ENCODE assay signal across 10 mouse cellular contexts in genomic region chr6:67178101-67178500, GRCm38 (mm10). TPM values are rescaled to one million over a fixed set of nuclear protein-coding genes. Genes with fewer than 3 reads are reported as not detected.
DNase-seq lines count a peak whose midpoint lies in the region; ATAC-seq and TF ChIP-seq lines count a peak whose summit lies in the region.
"Had no signal": no experiment of that assay in that cellular context is flagged by ENCODE, and none has a peak within 500 bp of the region (broad histone marks: within the 10 kb centered on the region; RNA-seq: fewer than 3 reads in every experiment).

No protein-coding gene starts in this region.

- no peaks in the 10 kb centered on the region for H3K27me3 ChIP-seq in forebrain, embryonic 15.5 days
- H3K27me3 ChIP-seq in forebrain, postnatal 0 days (ENCODE audit: insufficient read depth, low read length), result no peaks in the 10 kb centered on the region
- no peaks in the 10 kb centered on the region for H3K27me3 ChIP-seq in liver, embryonic 16.5 days (ENCODE audit: control insufficient read depth, insufficient read depth, low read depth, low read length)
- no peaks in the 10 kb centered on the region for H3K27me3 ChIP-seq in liver, embryonic 12.5 days (replicated peaks)
- no peaks in the 10 kb centered on the region for H3K27me3 ChIP-seq in heart, embryonic 13.5 days (replicated peaks)
- no peaks in the 10 kb centered on the region for H3K27me3 ChIP-seq in stomach, embryonic 16.5 days (ENCODE audit: control insufficient read depth, insufficient read depth, low read length)
- H3K27me3 ChIP-seq: neural tube, embryonic 15.5 days had no signal

- no peaks in the 10 kb centered on the region for H3K4me1 ChIP-seq in forebrain, embryonic 15.5 days
- H3K4me1 ChIP-seq in forebrain, postnatal 0 days (ENCODE audit: insufficient read depth), result no peaks in the 10 kb centered on the region
- peaks cover 7% of the 10 kb centered on the region for H3K4me1 ChIP-seq in liver, embryonic 16.5 days (ENCODE audit: control insufficient read depth, low read depth, low read length)
- peaks cover 14% of the 10 kb centered on the region for H3K4me1 ChIP-seq in liver, embryonic 12.5 days
- H3K4me1 ChIP-seq in heart, embryonic 13.5 days, result peaks cover 16% of the 10 kb centered on the region
- no peaks in the 10 kb centered on the region for H3K4me1 ChIP-seq in stomach, embryonic 16.5 days (ENCODE audit: control insufficient read depth, insufficient read depth, low read length)
- H3K4me1 ChIP-seq: neural tube, embryonic 15.5 days had no signal

- H3K9ac ChIP-seq in forebrain, embryonic 15.5 days (replicated peaks), result no peak overlapping the region
- H3K9ac ChIP-seq in forebrain, postnatal 0 days, result no peak overlapping the region
- no peak overlapping the region for H3K9ac ChIP-seq in liver, embryonic 16.5 days (ENCODE audit: low read depth, low read length)
- H3K9ac ChIP-seq in liver, embryonic 12.5 days, result no peak overlapping the region
- 0 out of 2 replicates have a peak overlapping the region, but pooled peaks have one; percentile 28 for H3K9ac ChIP-seq in heart, embryonic 13.5 days
- no peak overlapping the region for H3K9ac ChIP-seq in stomach, embryonic 16.5 days (ENCODE audit: low read length)
- H3K9ac ChIP-seq: neural tube, embryonic 15.5 days had no signal

- H3K4me3 ChIP-seq in forebrain, embryonic 15.5 days, result no peak overlapping the region
- H3K4me3 ChIP-seq in forebrain, postnatal 0 days (ENCODE audit: low read depth, low read length), result no peak overlapping the region
- H3K4me3 ChIP-seq in liver, embryonic 16.5 days (ENCODE audit: low read depth, low read length), result no peak overlapping the region
- H3K4me3 ChIP-seq in liver, embryonic 12.5 days, result no peak overlapping the region
- H3K4me3 ChIP-seq in heart, embryonic 13.5 days, result no peak overlapping the region
- no peak overlapping the region for H3K4me3 ChIP-seq in stomach, embryonic 16.5 days (replicated peaks; ENCODE audit: low read length)
- H3K4me3 ChIP-seq: neural tube, embryonic 15.5 days had no signal

- WGBS in forebrain, embryonic 15.5 days, result 30% methylated on average over 1 of the region's 1 CpGs
- WGBS in forebrain, postnatal 0 days, result 12% methylated on average over 1 of the region's 1 CpGs
- 12% methylated on average over 1 of the region's 1 CpGs for WGBS in liver, embryonic 16.5 days (ENCODE audit: insufficient replicate concordance)
- 39% methylated on average over 1 of the region's 1 CpGs for WGBS in liver, embryonic 12.5 days (ENCODE audit: insufficient replicate concordance)
- WGBS in heart, embryonic 13.5 days, result 12% methylated on average over 1 of the region's 1 CpGs
- 14% methylated on average over 1 of the region's 1 CpGs for WGBS in stomach, embryonic 16.5 days

- no peak for DNase-seq in forebrain, postnatal 0 days
- no peak for DNase-seq in right cerebral cortex, postnatal 25 days
- DNase-seq: layer of hippocampus, adult 9-11 months; liver had no signal

- H3K36me3 ChIP-seq in forebrain, embryonic 15.5 days, result no peaks in the 10 kb centered on the region
- no peaks in the 10 kb centered on the region for H3K36me3 ChIP-seq in forebrain, postnatal 0 days (ENCODE audit: insufficient read depth)
- H3K36me3 ChIP-seq in liver, embryonic 16.5 days (ENCODE audit: control insufficient read depth, insufficient read depth), result no peaks in the 10 kb centered on the region
- H3K36me3 ChIP-seq in liver, embryonic 12.5 days, result no peaks in the 10 kb centered on the region
- H3K36me3 ChIP-seq in heart, embryonic 13.5 days, result no peaks in the 10 kb centered on the region
- H3K36me3 ChIP-seq in stomach, embryonic 16.5 days (ENCODE audit: control insufficient read depth, insufficient read depth, low read length), result no peaks in the 10 kb centered on the region
- H3K36me3 ChIP-seq: neural tube, embryonic 15.5 days had no signal

- ATAC-seq in forebrain, embryonic 15.5 days (replicated peaks), result 0 out of 2 replicates have a peak, but pooled peaks have one; percentile 55
- ATAC-seq in forebrain, postnatal 0 days, result no peak; the same call in 1 of the 2 replicates
- ATAC-seq in liver, embryonic 16.5 days (ENCODE audit: low read depth), result peak; percentile 51; the same call in 1 of the 2 replicates
- no peak for ATAC-seq in liver, embryonic 12.5 days
- ATAC-seq in heart, embryonic 13.5 days (ENCODE audit: extremely low read depth, insufficient number of reproducible peaks, low FRiP score, low TSS enrichment), result peak; percentile 19; the same call in 1 of the 2 replicates
- peak; percentile 17; the same call in 1 of the 2 replicates for ATAC-seq in stomach, embryonic 16.5 days (ENCODE audit: insufficient read depth, low FRiP score)

- no peak for TF ChIP-seq CTCF in forebrain, postnatal 0 days (IDR thresholded peaks at IDR 0.05; ENCODE audit: low read depth)

- H3K4me2 ChIP-seq in forebrain, embryonic 15.5 days (replicated peaks), result no peak overlapping the region
- H3K4me2 ChIP-seq in forebrain, postnatal 0 days (ENCODE audit: low read depth), result no peak overlapping the region
- H3K4me2 ChIP-seq in liver, embryonic 16.5 days (ENCODE audit: low read depth, low read length), result no peak overlapping the region
- no peak overlapping the region for H3K4me2 ChIP-seq in liver, embryonic 12.5 days
- H3K4me2 ChIP-seq in heart, embryonic 13.5 days, result no peak overlapping the region
- no peak overlapping the region for H3K4me2 ChIP-seq in stomach, embryonic 16.5 days (ENCODE audit: low read depth, low read length)
- H3K4me2 ChIP-seq: neural tube, embryonic 15.5 days had no signal

- H3K27ac ChIP-seq in forebrain, embryonic 15.5 days (replicated peaks), result no peak overlapping the region
- no peak overlapping the region for H3K27ac ChIP-seq in forebrain, postnatal 0 days (ENCODE audit: low read depth, low read length)
- H3K27ac ChIP-seq in liver, embryonic 16.5 days (ENCODE audit: low read length), result peak overlapping the region; percentile 29; the same call in 1 of the 2 replicates
- H3K27ac ChIP-seq in liver, embryonic 12.5 days, result no peak overlapping the region
- H3K27ac ChIP-seq in heart, embryonic 13.5 days (replicated peaks), result peak overlapping the region; percentile 58
- H3K27ac ChIP-seq in stomach, embryonic 16.5 days (ENCODE audit: low read length), result no peak overlapping the region
- H3K27ac ChIP-seq: neural tube, embryonic 15.5 days had no signal

- H3K9me3 ChIP-seq in forebrain, embryonic 15.5 days, result no peaks in the 10 kb centered on the region
- no peaks in the 10 kb centered on the region for H3K9me3 ChIP-seq in forebrain, postnatal 0 days (ENCODE audit: low read length)
- H3K9me3 ChIP-seq in liver, embryonic 16.5 days (replicated peaks; ENCODE audit: control insufficient read depth, low read length), result no peaks in the 10 kb centered on the region
- H3K9me3 ChIP-seq in liver, embryonic 12.5 days (replicated peaks), result no peaks in the 10 kb centered on the region
- H3K9me3 ChIP-seq in heart, embryonic 13.5 days, result 0 out of 2 replicates have a peak, but pooled peaks cover 4% of the 10 kb centered on the region
- H3K9me3 ChIP-seq in stomach, embryonic 16.5 days (replicated peaks; ENCODE audit: control insufficient read depth, low read length), result no peaks in the 10 kb centered on the region
- H3K9me3 ChIP-seq: neural tube, embryonic 15.5 days had no signal

RNA-seq across cellular contexts. Expression of gene Serbp1, which starts 59.9 kb away (rescaled TPM):
- polyA plus RNA-seq in forebrain, embryonic 15.5 days (2015; fragmentation: Nextera tagmentation; extraction: Ambion mirVana), result 316 and 328 TPM in 2 replicates
- total RNA-seq in forebrain, postnatal 0 days (2014; rRNA removed), result 265 and 306 TPM in 2 replicates
- polyA plus RNA-seq in forebrain, postnatal 0 days (2015; fragmentation: Nextera tagmentation; extraction: Ambion mirVana), result 316 and 331 TPM in 2 replicates
- 183 and 192 TPM in 2 replicates for polyA plus RNA-seq in liver, embryonic 16.5 days (2015; fragmentation: Nextera tagmentation; extraction: Ambion mirVana)
- 513 and 532 TPM in 2 replicates for polyA plus RNA-seq in liver, embryonic 12.5 days (2016; fragmentation: Nextera tagmentation; extraction: Ambion mirVana)
- polyA plus RNA-seq in heart, embryonic 13.5 days (2015; fragmentation: Nextera tagmentation; extraction: Ambion mirVana), result 309 and 332 TPM in 2 replicates
- 277 and 295 TPM in 2 replicates for polyA plus RNA-seq in stomach, embryonic 16.5 days (2015; fragmentation: Nextera tagmentation; extraction: Ambion mirVana)

Comparison
In these comparisons a context has a peak if more than half of its experiments do, and no peak if none do; other contexts are left out.
1. ATAC-seq: peak in forebrain, embryonic 15.5 days (single experiment), liver, embryonic 16.5 days (single experiment), heart, embryonic 13.5 days (single experiment) and stomach, embryonic 16.5 days (single experiment); none in forebrain, postnatal 0 days (single experiment) and liver, embryonic 12.5 days (single experiment).
2. H3K27ac ChIP-seq: peak in liver, embryonic 16.5 days (single experiment) and heart, embryonic 13.5 days (single experiment); none in forebrain, embryonic 15.5 days (single experiment), forebrain, postnatal 0 days (single experiment), liver, embryonic 12.5 days (single experiment) and stomach, embryonic 16.5 days (single experiment).